ENCODE assay signal across 30 mouse cellular contexts in the genomic region with DNA sequence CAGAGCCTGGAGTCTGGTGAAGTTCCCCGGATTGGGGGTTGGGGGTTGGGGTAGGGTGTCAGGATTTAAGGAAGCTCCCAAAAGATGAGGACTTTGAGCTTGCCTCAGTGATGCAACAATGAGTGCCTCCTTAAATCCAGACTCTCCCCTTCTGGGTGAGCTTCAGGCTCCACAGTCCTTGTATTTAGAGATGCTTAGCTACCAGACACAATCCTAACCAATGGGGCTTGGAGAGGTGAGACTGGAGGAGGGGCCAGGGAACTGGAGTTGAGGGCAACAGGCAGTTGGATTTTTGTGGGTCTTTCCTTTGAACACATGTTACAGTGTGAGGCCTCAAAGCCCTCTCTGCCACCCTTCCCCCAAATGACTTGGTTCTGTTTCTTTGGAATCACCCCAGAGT. TPM values are rescaled to one million over a fixed set of nuclear protein-coding genes. Genes with fewer than 3 reads are reported as not detected.
DNase-seq lines count a peak whose midpoint lies in the region; ATAC-seq and TF ChIP-seq lines count a peak whose summit lies in the region.
"Had no signal": no experiment of that assay in that cellular context is flagged by ENCODE, and none has a peak within 500 bp of the region (broad histone marks: within the 10 kb centered on the region; RNA-seq: fewer than 3 reads in every experiment).

No protein-coding gene starts in this region.

- 10% methylated on average over 1 of the region's 1 CpGs for WGBS in hindbrain, embryonic 16.5 days
- WGBS in hindbrain, embryonic 13.5 days, result 0% methylated on average over 1 of the region's 1 CpGs
- 12% methylated on average over 1 of the region's 1 CpGs for WGBS in neural tube, embryonic 15.5 days

- no peak for DNase-seq in ES-E14 (ENCODE audit: low read depth, low spot score)
- DNase-seq in kidney, postnatal 4 days, result no peak
- DNase-seq: adrenal gland, adult 2 months; adrenal gland, postnatal 36 days; B cell, adult 2 months; cerebellum, adult 18-20 months; cerebellum, postnatal 10 days; gastrocnemius, postnatal 14 days; kidney, adult 18-20 months; kidney, postnatal 25 days; liver, embryonic 13.5 days; lung, adult 18-20 months; lung, postnatal 4 days; midbrain, embryonic 14.5 days; thymus, postnatal 4 days had no signal

- peaks cover 34% of the 10 kb centered on the region for H3K4me1 ChIP-seq in hindbrain, embryonic 16.5 days (ENCODE audit: control insufficient read depth, insufficient read depth, low read depth, low read length)
- H3K4me1 ChIP-seq in hindbrain, embryonic 13.5 days (replicated peaks), result peaks cover 73% of the 10 kb centered on the region
- H3K4me1 ChIP-seq in ES-Bruce4 (ENCODE audit: control insufficient read depth, insufficient read depth, low read length) (peaks cover 7% of the 10 kb centered on the region), ES-E14 (ENCODE audit: control insufficient read depth in 2 of 2, insufficient read depth in 2 of 2, low read length in 2 of 2, poor library complexity in 1 of 2) (peaks cover 13 to 46% of the 10 kb centered on the region in 2 experiments)
- peaks cover 73% of the 10 kb centered on the region for H3K4me1 ChIP-seq in neural tube, embryonic 15.5 days
- H3K4me1 ChIP-seq: liver, embryonic 13.5 days had no signal

- TF ChIP-seq POLR2A in ES-Bruce4 (IDR thresholded peaks at IDR 0.05; ENCODE audit: insufficient read depth, low read length), result no peak

- H3K9me3 ChIP-seq in hindbrain, embryonic 16.5 days (ENCODE audit: control insufficient read depth, low read length), result no peaks in the 10 kb centered on the region
- no peaks in the 10 kb centered on the region for H3K9me3 ChIP-seq in hindbrain, embryonic 13.5 days
- no peaks in the 10 kb centered on the region for H3K9me3 ChIP-seq in ES-Bruce4 (replicated peaks; ENCODE audit: control insufficient read depth, insufficient read depth, low read length, poor library complexity, severe bottlenecking)
- H3K9me3 ChIP-seq in ES-E14 (ENCODE audit: control insufficient read depth, insufficient read depth, low read depth, low read length), result no peaks in the 10 kb centered on the region
- H3K9me3 ChIP-seq in neural tube, embryonic 15.5 days (replicated peaks), result no peaks in the 10 kb centered on the region
- H3K9me3 ChIP-seq: heart, embryonic 15.5 days; hindbrain, embryonic 12.5 days; kidney, embryonic 15.5 days; limb, embryonic 10.5 days; limb, embryonic 15.5 days; liver, embryonic 13.5 days had no signal

- 0 out of 2 replicates have a peak overlapping the region, but pooled peaks have one; percentile 12 for H3K4me2 ChIP-seq in hindbrain, embryonic 16.5 days (ENCODE audit: low read length)
- H3K4me2 ChIP-seq in hindbrain, embryonic 13.5 days, result no peak overlapping the region; the same call in 1 of the 2 replicates
- H3K4me2 ChIP-seq in neural tube, embryonic 15.5 days, result peak overlapping the region; percentile 3; the same call in 1 of the 2 replicates
- H3K4me2 ChIP-seq: heart, embryonic 15.5 days; hindbrain, embryonic 12.5 days; kidney, embryonic 15.5 days; limb, embryonic 15.5 days; liver, embryonic 13.5 days had no signal

- in situ Hi-C loops in ES-E14 (cut with MboI; ENCODE audit: low sequenced_read_pairs in 2 of 2, unreplicated experiment in 2 of 2), result no loop called here

- TF ChIP-seq CTCF in ES-Bruce4 (IDR thresholded peaks at IDR 0.05; ENCODE audit: low read depth, low read length), result no peak

- ATAC-seq in hindbrain, embryonic 16.5 days, result no peak
- ATAC-seq in hindbrain, embryonic 13.5 days (ENCODE audit: low FRiP score), result no peak
- no peak for ATAC-seq in neural tube, embryonic 15.5 days (ENCODE audit: low FRiP score)
- ATAC-seq: activated CD4-positive, CD25-positive, alpha-beta regulatory T cell, adult 4 months; inflammation-experienced regulatory T-cells, adult 6 months; lung, postnatal 0 days had no signal

- no peak overlapping the region for H3K9ac ChIP-seq in hindbrain, embryonic 16.5 days (ENCODE audit: low read depth, low read length)
- no peak overlapping the region for H3K9ac ChIP-seq in hindbrain, embryonic 13.5 days
- H3K9ac ChIP-seq in ES-Bruce4 (ENCODE audit: low read depth, poor library complexity, severe bottlenecking) (0 out of 2 replicates have a peak overlapping the region, but pooled peaks have one; percentile 22), ES-E14 (ENCODE audit: insufficient read depth, low read depth, low read length, poor library complexity, severe bottlenecking) (no peak overlapping the region; the same call in 1 of the 2 replicates)
- H3K9ac ChIP-seq in neural tube, embryonic 15.5 days (replicated peaks), result no peak overlapping the region
- H3K9ac ChIP-seq: heart, embryonic 15.5 days; hindbrain, embryonic 12.5 days; kidney, embryonic 15.5 days; limb, embryonic 15.5 days; liver, embryonic 13.5 days had no signal

- H3K4me3 ChIP-seq in hindbrain, embryonic 16.5 days (ENCODE audit: low read length), result no peak overlapping the region
- no peak overlapping the region for H3K4me3 ChIP-seq in hindbrain, embryonic 13.5 days
- H3K4me3 ChIP-seq in ES-Bruce4 (ENCODE audit: low read depth, low read length), result no peak overlapping the region
- H3K4me3 ChIP-seq in ES-E14 (ENCODE audit: insufficient read depth in 1 of 2, low read depth in 1 of 2, low read length in 2 of 2, poor library complexity in 1 of 2, severe bottlenecking in 1 of 2), result no peak overlapping the region
- no peak overlapping the region for H3K4me3 ChIP-seq in neural tube, embryonic 15.5 days (replicated peaks)
- H3K4me3 ChIP-seq: erythroblast, embryonic 14.5 days; heart, embryonic 15.5 days; hindbrain, embryonic 12.5 days; kidney, embryonic 15.5 days; limb, embryonic 10.5 days; limb, embryonic 15.5 days; liver, embryonic 13.5 days had no signal

- peaks cover 4% of the 10 kb centered on the region for H3K27me3 ChIP-seq in hindbrain, embryonic 16.5 days (replicated peaks; ENCODE audit: control insufficient read depth, insufficient read depth, low read length)
- peaks cover 73% of the 10 kb centered on the region for H3K27me3 ChIP-seq in hindbrain, embryonic 13.5 days
- H3K27me3 ChIP-seq in ES-Bruce4 (ENCODE audit: control insufficient read depth, insufficient read depth, low read length, poor library complexity, severe bottlenecking), result no peaks in the 10 kb centered on the region
- H3K27me3 ChIP-seq in neural tube, embryonic 15.5 days (replicated peaks), result peaks cover 51% of the 10 kb centered on the region

- H3K27ac ChIP-seq in hindbrain, embryonic 16.5 days (ENCODE audit: low read depth, low read length), result no peak overlapping the region
- no peak overlapping the region for H3K27ac ChIP-seq in hindbrain, embryonic 13.5 days
- H3K27ac ChIP-seq in ES-Bruce4 (ENCODE audit: insufficient read depth, low read length), result peak overlapping the region; percentile 12; the same call in 1 of the 2 replicates
- peak overlapping the region; percentile 5; the same call in 1 of the 2 replicates for H3K27ac ChIP-seq in ES-E14 (ENCODE audit: insufficient read depth, low read depth, low read length, poor library complexity, severe bottlenecking)
- H3K27ac ChIP-seq in neural tube, embryonic 15.5 days (replicated peaks), result no peak overlapping the region
- H3K27ac ChIP-seq: heart, embryonic 15.5 days; hindbrain, embryonic 12.5 days; kidney, embryonic 15.5 days; limb, embryonic 10.5 days; limb, embryonic 15.5 days; liver, embryonic 13.5 days had no signal

- H3K36me3 ChIP-seq in hindbrain, embryonic 16.5 days (ENCODE audit: control insufficient read depth, insufficient read depth, low read length), result no peaks in the 10 kb centered on the region
- H3K36me3 ChIP-seq in hindbrain, embryonic 13.5 days, result no peaks in the 10 kb centered on the region
- H3K36me3 ChIP-seq in ES-Bruce4 (ENCODE audit: control insufficient read depth, insufficient read depth, low read length, poor library complexity, severe bottlenecking), result no peaks in the 10 kb centered on the region
- H3K36me3 ChIP-seq in ES-E14 (ENCODE audit: control insufficient read depth, insufficient read depth, low read length, poor library complexity, severe bottlenecking), result no peaks in the 10 kb centered on the region; the same call in 1 of the 2 replicates
- H3K36me3 ChIP-seq in neural tube, embryonic 15.5 days, result no peaks in the 10 kb centered on the region
- H3K36me3 ChIP-seq: heart, embryonic 15.5 days; hindbrain, embryonic 12.5 days; kidney, embryonic 15.5 days; limb, embryonic 10.5 days; limb, embryonic 15.5 days; liver, embryonic 13.5 days had no signal

- no peak for TF ChIP-seq EP300 in ES-Bruce4 (IDR thresholded peaks at IDR 0.05; ENCODE audit: insufficient read depth, low read depth, low read length)

TF ChIP-seq in ES-E14, 5 proteins besides CTCF, POLR2A, EP300 and RAD21:
- TF ChIP-seq CHD2 (IDR thresholded peaks at IDR 0.05; ENCODE audit: low read depth, low read length) (no peak), ZC3H11A (IDR thresholded peaks at IDR 0.05; ENCODE audit: borderline replicate concordance, low read depth, low read length) (no peak), MAFK (IDR thresholded peaks at IDR 0.05; ENCODE audit: insufficient read depth, low read depth, low read length) (no peak), HCFC1 (IDR thresholded peaks at IDR 0.05; ENCODE audit: borderline replicate concordance, insufficient read depth, low read length) (no peak), ZNF384 (IDR thresholded peaks at IDR 0.05; ENCODE audit: low read depth, low read length) (no peak)

RNA-seq across cellular contexts. Expression of a gene that starts 6.5 kb away (rescaled TPM):
- polyA plus RNA-seq in hindbrain, embryonic 16.5 days (2015; fragmentation: Nextera tagmentation; extraction: Ambion mirVana), result 5.2 and 5.5 TPM in 2 replicates
- 3.9 and 4.1 TPM in 2 replicates for polyA plus RNA-seq in hindbrain, embryonic 13.5 days (2015; fragmentation: Nextera tagmentation; extraction: Ambion mirVana)
- polyA plus RNA-seq in ES-Bruce4 (2011; ENCODE audit: insufficient read depth, insufficient read length, low read depth, missing spikeins), result 10.3 and 12.5 TPM in 2 replicates
- total RNA-seq in ES-E14 (2012; rRNA removed), result 9.8 and 13.6 TPM in 2 replicates
- 4.0 and 4.4 TPM in 2 replicates for polyA plus RNA-seq in neural tube, embryonic 15.5 days (2015; fragmentation: Nextera tagmentation; extraction: Ambion mirVana)
- total RNA-seq: granulocyte monocyte progenitor cell, adult 5-6 weeks; megakaryocyte-erythroid progenitor cell, adult 5-6 weeks had no signal
- polyA plus RNA-seq: activated CD4-positive, CD25-positive, alpha-beta regulatory T cell, adult 4 months; erythroblast, embryonic 14.5 days; inflammation-experienced regulatory T-cells, adult 6 months; limb, embryonic 10.5 days; lung, postnatal 0 days had no signal

Comparison
In these comparisons a context has a peak if more than half of its experiments do, and no peak if none do; other contexts are left out.
1. H3K27ac ChIP-seq: peak in ES-Bruce4 (single experiment) and ES-E14 (single experiment); none in hindbrain, embryonic 16.5 days (single experiment), hindbrain, embryonic 13.5 days (single experiment) and neural tube, embryonic 15.5 days (single experiment).